Mouse (Mus musculus) kidney, adult 2 months (tissue): ENCODE measurements around the gene Cish.

Source experiments
- CTCF ChIP-seq: fragments of 200-500 bp; conservative IDR thresholded peaks from 2 replicates; pipeline ENCODE4 v1.5.1; 2011; ENCODE audit warnings: low read depth, mild to moderate bottlenecking, control low read depth, low read length, moderate library complexity, mixed read lengths; ENCODE audit not compliant: insufficient read depth, insufficient read length
- POLR2A ChIP-seq: fragments of 200-500 bp; IDR thresholded peaks from one replicate; pipeline ENCODE4 v1.6.1; 2011; ENCODE audit warnings: low read depth, low read length, control low read depth

GRCm38 (mm10) chr9:107342201-107342709 lies 46.4 kb downstream of the Cish start:
- no peak for TF ChIP-seq CTCF
- TF ChIP-seq POLR2A = no peak
